Mouse (Mus musculus) stomach, postnatal 0 days (tissue): ENCODE measurements around the gene Rtbdn. TPM values are rescaled to one million over a fixed set of nuclear protein-coding genes. Genes with fewer than 3 reads are reported as not detected.
A peak's percentile ranks its signal among the peaks of the same experiment; 100 is the strongest.

Source experiments
- ATAC-seq: fragments of 200-750 bp; cut with Nextera tagmentation; 2 replicates; pipeline ENCODE4 v1.8.0; 2017; ENCODE audit not compliant: low FRiP score, low TSS enrichment
- DNase-seq: peaks from one replicate; pipeline ENCODE4 v3.0.0-alpha.2; 2016; ENCODE audit warnings: low spot score
- H3K27ac ChIP-seq: fragments of 300-500 bp; sonication (generic); replicated peaks from 2 replicates; pipeline ENCODE4 v1.5.1; 2014; ENCODE audit warnings: mild to moderate bottlenecking, control low read depth
- H3K27me3 ChIP-seq: fragments of 300-500 bp; sonication (generic); 2 replicates; pipeline ENCODE4 v1.6.1; 2014; ENCODE audit warnings: low read length; ENCODE audit not compliant: control insufficient read depth, insufficient read depth
- H3K36me3 ChIP-seq: fragments of 300-500 bp; sonication (generic); 2 replicates; pipeline ENCODE4 v1.6.1; 2014; ENCODE audit warnings: low read length, mixed read lengths; ENCODE audit not compliant: control insufficient read depth, insufficient read depth
- H3K4me1 ChIP-seq: fragments of 300-500 bp; sonication (generic); replicated peaks from 2 replicates; pipeline ENCODE4 v1.6.1; 2014; ENCODE audit warnings: antibody characterized with exemption; ENCODE audit not compliant: control insufficient read depth, insufficient read depth
- H3K4me2 ChIP-seq: fragments of 300-500 bp; sonication (generic); replicated peaks from 2 replicates; pipeline ENCODE4 v1.6.1; 2014; ENCODE audit warnings: low read depth, mild to moderate bottlenecking, control low read depth, moderate library complexity
- H3K4me3 ChIP-seq: fragments of 300-500 bp; sonication (generic); 2 replicates; pipeline ENCODE4 v1.5.1; 2014; ENCODE audit warnings: low read depth, low read length, control low read depth
- H3K9ac ChIP-seq: fragments of 300-500 bp; sonication (generic); 2 replicates; pipeline ENCODE4 v1.6.1; 2014; ENCODE audit warnings: mild to moderate bottlenecking, low read length, control low read depth, mixed read lengths
- H3K9me3 ChIP-seq: fragments of 300-500 bp; sonication (generic); 2 replicates; pipeline ENCODE4 v1.6.1; 2016; ENCODE audit warnings: low read length; ENCODE audit not compliant: control insufficient read depth
- CTCF ChIP-seq: IDR thresholded peaks from 2 replicates; pipeline ENCODE4 v1.5.1; 2016; ENCODE audit warnings: antibody characterized with exemption, low read depth, mild to moderate bottlenecking, moderate library complexity
- EP300 ChIP-seq: optimal IDR thresholded peaks from 2 replicates; pipeline ENCODE3; 2016; ENCODE audit warnings: antibody characterized with exemption
- WGBS: fragments of 180-500 bp; shearing (Covaris S2); extraction: QIAGEN DNeasy Blood & Tissue Kit; methylation state at CpG from one replicate; pipeline ENCODE4 v1.1.7; 2014; 5-methylcytosine and 5-hydroxymethylcytosine counted together
- polyA plus RNA-seq: library from polyadenylated mRNA; unstranded; fragments of >200 nt; fragmentation: Nextera tagmentation; extraction: Ambion mirVana; gene quantifications from 2 replicates; pipeline ENCODE4 v1.2.1, GENCODE M21; 2015

Rtbdn gene
- polyA plus RNA-seq, 1 experiment from 2014 or later, result 0.05 TPM

DNA sequence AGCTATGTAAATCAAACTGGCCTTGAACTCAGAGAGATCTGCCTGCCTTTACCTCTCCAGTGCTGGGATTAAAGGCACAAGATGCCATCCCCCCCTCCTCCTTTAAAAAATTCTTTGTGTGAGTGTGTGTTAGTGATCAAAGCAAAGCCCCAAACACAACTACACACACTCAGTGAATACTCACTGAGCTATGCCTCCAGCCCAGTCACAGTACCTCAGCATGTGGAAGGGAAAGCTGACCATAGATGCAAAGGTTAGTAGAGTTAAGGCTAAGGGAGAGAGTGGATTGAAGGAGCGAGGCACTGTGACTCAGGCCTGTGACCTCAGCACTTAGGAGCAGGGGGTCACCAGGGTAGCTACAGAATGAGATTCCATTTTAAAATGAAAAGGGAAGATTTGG is 26.3 kb downstream of the Rtbdn start:
- H3K27ac ChIP-seq, result no peak overlapping the region
- H3K9me3 ChIP-seq, result no peaks in the 10 kb centered on the region
- no peak for TF ChIP-seq EP300
- TF ChIP-seq CTCF, result no peak
- ATAC-seq (no peak), DNase-seq (no peak)
- no peak overlapping the region for H3K9ac ChIP-seq
- H3K4me1 ChIP-seq, result peaks cover 8% of the 10 kb centered on the region; the same call in 1 of the 2 replicates
- H3K4me2 ChIP-seq, result no peak overlapping the region
- H3K36me3 ChIP-seq, result no peaks in the 10 kb centered on the region; the same call in 1 of the 2 replicates
- WGBS, result 73% methylated on average over 1 of the region's 1 CpGs
- no peaks in the 10 kb centered on the region for H3K27me3 ChIP-seq
- no peak overlapping the region for H3K4me3 ChIP-seq

DNA sequence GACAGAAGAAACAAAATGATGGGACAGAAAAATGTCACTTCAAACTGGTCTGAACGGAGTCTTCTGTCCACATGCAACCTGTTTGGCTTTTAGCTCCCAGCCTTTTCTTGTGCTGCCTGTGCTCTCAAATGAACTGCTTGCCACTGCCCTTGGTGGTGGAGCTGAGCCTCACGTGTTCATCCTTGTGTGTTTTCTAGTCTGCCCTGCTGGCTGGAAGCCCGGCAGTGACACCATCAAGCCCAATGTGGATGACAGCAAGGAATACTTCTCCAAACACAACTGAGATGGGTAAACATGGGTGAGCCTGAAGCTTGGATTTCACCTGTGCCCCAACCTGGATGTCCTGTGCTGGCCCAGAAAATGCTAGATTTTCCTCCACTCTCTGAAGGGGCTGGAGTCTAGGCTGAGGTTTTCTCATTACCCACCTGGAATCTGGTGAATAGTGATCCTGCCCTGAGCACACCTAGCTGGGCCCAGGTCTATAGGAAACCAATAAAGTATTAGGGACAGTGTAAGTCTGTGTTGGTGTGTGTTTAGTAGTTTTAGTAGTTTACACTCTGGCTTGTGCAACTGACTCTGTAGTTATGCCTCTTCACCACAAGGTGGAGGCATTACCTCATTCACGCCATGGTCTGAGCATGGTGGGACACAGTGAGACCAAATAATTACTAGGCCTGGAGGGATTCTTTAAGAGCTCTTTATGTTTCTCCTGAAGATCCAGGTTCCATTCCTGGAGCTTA is 27.2 kb downstream of the Rtbdn start:
- H3K36me3 ChIP-seq, result no peaks in the 10 kb centered on the region; the same call in 1 of the 2 replicates
- no peaks in the 10 kb centered on the region for H3K27me3 ChIP-seq
- H3K4me2 ChIP-seq, result no peak overlapping the region
- no peaks in the 10 kb centered on the region for H3K9me3 ChIP-seq
- H3K4me1 ChIP-seq, result peaks cover 10% of the 10 kb centered on the region; the same call in 1 of the 2 replicates
- H3K27ac ChIP-seq, result no peak overlapping the region
- peak; percentile 98 for TF ChIP-seq CTCF
- TF ChIP-seq EP300, result no peak
- H3K4me3 ChIP-seq, result no peak overlapping the region
- ATAC-seq, result 0 out of 2 replicates have a peak, but pooled peaks have one; percentile 15
- DNase-seq, result peak; percentile 53
- WGBS, result 49% methylated on average over 4 of the region's 4 CpGs
- no peak overlapping the region for H3K9ac ChIP-seq

DNA sequence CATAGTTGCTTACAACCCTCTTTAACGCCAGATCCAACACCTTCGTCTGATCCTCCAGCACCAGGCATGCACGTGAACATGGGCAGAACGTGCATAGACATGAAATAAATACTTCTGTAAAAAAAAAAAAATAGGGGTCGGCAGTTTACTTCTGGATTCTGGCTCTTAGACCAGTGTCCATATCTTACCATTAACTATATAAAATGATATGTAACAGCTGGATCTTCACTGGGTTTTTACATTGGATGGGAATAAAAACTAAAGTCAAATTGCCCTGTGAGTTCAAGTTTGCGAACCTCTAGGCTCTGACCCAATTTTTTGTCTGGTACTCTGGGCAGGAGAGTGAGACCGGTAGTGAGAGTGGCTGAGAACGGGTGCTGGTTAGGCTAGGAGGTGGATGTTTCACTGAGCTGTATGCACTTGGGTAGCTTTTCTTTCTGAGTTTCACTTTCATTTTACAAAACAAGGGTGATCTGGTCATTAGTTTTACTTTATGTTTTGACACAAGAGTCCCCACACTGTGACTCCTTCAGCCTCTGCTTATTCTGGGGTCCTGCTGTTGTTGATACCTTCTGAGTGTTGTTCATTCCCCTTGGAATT is 27.9 kb downstream of the Rtbdn start:
- no peak for DNase-seq
- 63% methylated on average over 8 of the region's 8 CpGs for WGBS
- H3K4me3 ChIP-seq, result no peak overlapping the region
- no peaks in the 10 kb centered on the region for H3K27me3 ChIP-seq
- peaks cover 14% of the 10 kb centered on the region; the same call in 1 of the 2 replicates for H3K4me1 ChIP-seq
- no peak overlapping the region for H3K4me2 ChIP-seq
- no peak for TF ChIP-seq EP300
- TF ChIP-seq CTCF, result no peak
- H3K27ac ChIP-seq, result no peak overlapping the region; the same call in 1 of the 2 replicates
- H3K9me3 ChIP-seq, result no peaks in the 10 kb centered on the region
- no peaks in the 10 kb centered on the region; the same call in 1 of the 2 replicates for H3K36me3 ChIP-seq
- no peak overlapping the region for H3K9ac ChIP-seq
- ATAC-seq, result no peak

DNA sequence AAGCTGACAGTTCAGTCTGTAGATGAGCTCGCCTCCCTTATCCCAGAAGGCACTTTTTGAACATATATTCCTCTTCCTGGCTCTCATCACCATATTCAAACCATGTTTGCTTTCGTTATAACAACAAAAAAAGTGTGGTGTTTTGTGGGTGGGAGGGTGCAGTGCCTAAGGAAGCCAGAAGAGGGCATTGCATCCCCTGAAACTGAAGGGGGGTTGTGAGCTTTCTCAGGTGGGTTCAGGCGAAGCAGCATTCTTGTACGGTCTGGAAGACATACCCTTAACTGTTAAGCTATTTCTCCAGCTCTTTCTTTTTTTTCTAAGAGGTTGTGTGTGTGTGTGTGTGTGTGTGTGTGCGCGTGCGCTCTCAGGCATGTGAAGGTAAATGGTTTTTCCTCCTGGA is 28.6 kb downstream of the Rtbdn start:
- Histone ChIP-seq H3K4me2 (peak overlapping the region; percentile 96), H3K27me3 (no peaks in the 10 kb centered on the region), H3K9me3 (no peaks in the 10 kb centered on the region), H3K36me3 (no peaks in the 10 kb centered on the region; the same call in 1 of the 2 replicates), H3K27ac (peak overlapping the region; percentile 98), H3K4me3 (0 out of 2 replicates have a peak overlapping the region, but pooled peaks have one; percentile 80), H3K4me1 (peaks cover 17% of the 10 kb centered on the region), H3K9ac (no peak overlapping the region; the same call in 1 of the 2 replicates)
- DNase-seq (peak; percentile 79), ATAC-seq (no peak)
- TF ChIP-seq EP300 (no peak), CTCF (peak; percentile 94)
- WGBS, result 19% methylated on average over 7 of the region's 7 CpGs

DNA sequence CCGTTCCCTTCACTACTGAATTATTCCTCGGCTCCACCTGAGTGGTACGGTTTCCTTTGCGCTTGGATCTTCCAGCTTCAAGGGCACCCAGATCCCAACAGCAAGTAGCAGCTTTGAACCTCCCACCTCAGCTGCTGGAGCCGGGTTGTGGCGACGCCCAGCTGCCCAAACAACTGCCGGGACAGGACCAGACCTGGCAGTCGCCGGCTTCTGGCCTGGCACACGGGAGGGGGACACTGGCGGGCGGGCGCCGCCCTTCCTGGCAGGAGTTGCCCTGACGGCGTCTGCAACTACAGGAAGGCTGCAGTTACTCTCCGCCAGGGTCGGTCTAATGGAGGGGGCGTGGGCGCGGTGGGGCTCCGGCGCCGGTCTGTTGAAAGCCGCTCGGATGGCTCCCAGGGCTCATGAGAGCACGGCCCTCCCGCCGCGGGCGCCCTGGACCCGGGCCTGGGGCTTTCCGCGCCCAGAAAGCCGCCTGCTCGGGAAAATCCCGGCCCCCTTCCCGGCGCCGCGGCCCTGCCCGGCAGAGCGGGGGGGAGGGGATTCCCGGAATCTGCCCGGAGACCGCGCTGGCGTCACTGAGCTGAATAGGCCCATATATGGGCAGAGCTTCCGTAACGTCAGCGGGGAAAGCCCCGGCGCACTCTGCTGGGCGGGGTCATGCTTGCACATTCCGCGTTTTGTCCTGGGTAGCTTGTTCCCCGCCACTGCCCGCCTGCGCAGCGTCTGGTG is 29.4 kb downstream of the Rtbdn start:
- Histone ChIP-seq H3K4me3 (peak overlapping the region; percentile 80), H3K27me3 (no peaks in the 10 kb centered on the region), H3K4me2 (peak overlapping the region; percentile 96), H3K9ac (peak overlapping the region; percentile 94), H3K9me3 (no peaks in the 10 kb centered on the region), H3K36me3 (no peaks in the 10 kb centered on the region; the same call in 1 of the 2 replicates), H3K4me1 (peaks cover 17% of the 10 kb centered on the region; the same call in 1 of the 2 replicates), H3K27ac (peak overlapping the region; percentile 98)
- TF ChIP-seq CTCF, result no peak; the same call in 1 of the 2 replicates
- peak; percentile 73 for TF ChIP-seq EP300
- WGBS, result under 1% methylated on average over 58 of the region's 61 CpGs
- peak; percentile 72 for ATAC-seq
- peak; percentile 96 for DNase-seq
